In genomic region chr4:123411732-123412527, GRCm38 (mm10) we compare ENCODE assay signal across 8 mouse cellular contexts.
DNase-seq lines count a peak whose midpoint lies in the region; ATAC-seq lines count a peak whose summit lies in the region.

No protein-coding gene starts in this region.

- H3K4me3 ChIP-seq in hindbrain, embryonic 12.5 days, result peak overlapping the region; percentile 79

- H3K9ac ChIP-seq in hindbrain, embryonic 12.5 days, result peak overlapping the region; percentile 86

- peak; percentile 97 for ATAC-seq in hindbrain, embryonic 12.5 days (ENCODE audit: low FRiP score)

- WGBS in hindbrain, embryonic 12.5 days, result under 1% methylated on average over 64 of the region's 69 CpGs

- peak overlapping the region; percentile 97 for H3K27ac ChIP-seq in hindbrain, embryonic 12.5 days

- no peaks in the 10 kb centered on the region; the same call in 1 of the 2 replicates for H3K36me3 ChIP-seq in hindbrain, embryonic 12.5 days

- DNase-seq in NIH3T3 (ENCODE audit: low read depth), result peak; percentile 97
- peak; percentile 67 for DNase-seq in cerebellum, adult 9-11 months
- peak; percentile 66 to 82 for DNase-seq in frontal cortex, postnatal 10 days (ENCODE audit: low spot score in 2 of 2)
- peak; percentile 76 to 77 for DNase-seq in layer of hippocampus, postnatal 14 days (ENCODE audit: low spot score in 2 of 2)
- peak; percentile 95 for DNase-seq in lung, postnatal 10 days
- DNase-seq in ovary, postnatal 36 days (ENCODE audit: low spot score), result peak; percentile 92
- DNase-seq in thymus, postnatal 25 days, result peak; percentile 87

- H3K4me2 ChIP-seq in hindbrain, embryonic 12.5 days (replicated peaks), result peak overlapping the region; percentile 77

- H3K9me3 ChIP-seq in hindbrain, embryonic 12.5 days (replicated peaks), result no peaks in the 10 kb centered on the region

- peaks cover 43% of the 10 kb centered on the region for H3K4me1 ChIP-seq in hindbrain, embryonic 12.5 days

- H3K27me3 ChIP-seq in hindbrain, embryonic 12.5 days, result no peaks in the 10 kb centered on the region

Comparison
In these comparisons a context has a peak if more than half of its experiments do, and no peak if none do; other contexts are left out.
1. Peak in every context shown above with its lines: DNase-seq, ATAC-seq, H3K4me3 ChIP-seq and H3K27ac ChIP-seq.